Mouse (Mus musculus) mouse embryonic stem cell (cell line): ENCODE results near the gene Sphk1.

Experiments used
- in situ Hi-C, 2 experiments: fragments of 300-500 bp; cut with MboI; formaldehyde crosslinking; loops; 1 replicate in 1 of 2; 3 replicates in 1 of 2; pipeline ENCODE4 v1.14.3; 2019 to 2020; ENCODE audit warnings: low sequenced_read_pairs in 2 of 2, low pct_unique_long_range_greater_than_20kb in 1 of 2, mixed read lengths in 1 of 2; ENCODE audit not compliant: unreplicated experiment in 1 of 2

Gene Sphk1

DNA sequence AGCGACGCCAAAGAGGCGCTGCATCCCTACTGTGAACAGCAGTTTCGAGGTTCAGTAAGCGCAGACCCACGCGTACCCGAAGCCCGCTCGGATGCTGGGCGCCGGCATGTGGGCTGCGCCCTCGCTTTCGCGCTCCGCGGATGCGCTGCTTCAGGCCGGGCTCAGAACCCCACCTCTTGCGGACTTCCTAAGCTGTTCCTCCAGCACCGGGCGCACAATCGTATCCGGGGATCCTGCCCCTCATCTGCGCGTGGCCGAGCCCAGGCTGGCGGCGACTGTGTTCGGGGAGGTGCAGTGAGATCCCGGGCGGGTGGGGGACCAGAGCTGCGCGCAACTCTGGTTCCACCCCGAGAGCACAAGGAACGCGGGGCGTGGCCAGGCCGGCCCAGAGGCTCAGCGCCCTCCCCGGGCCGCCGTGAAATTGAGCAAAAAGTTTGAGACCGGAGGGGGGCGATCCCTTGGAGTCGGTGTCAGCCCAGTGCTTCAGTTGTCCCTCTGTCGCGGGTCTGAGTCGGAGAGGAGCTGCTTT, 2.1 kb downstream of the Sphk1 start:
- in situ Hi-C loops, result no loop called here

DNA sequence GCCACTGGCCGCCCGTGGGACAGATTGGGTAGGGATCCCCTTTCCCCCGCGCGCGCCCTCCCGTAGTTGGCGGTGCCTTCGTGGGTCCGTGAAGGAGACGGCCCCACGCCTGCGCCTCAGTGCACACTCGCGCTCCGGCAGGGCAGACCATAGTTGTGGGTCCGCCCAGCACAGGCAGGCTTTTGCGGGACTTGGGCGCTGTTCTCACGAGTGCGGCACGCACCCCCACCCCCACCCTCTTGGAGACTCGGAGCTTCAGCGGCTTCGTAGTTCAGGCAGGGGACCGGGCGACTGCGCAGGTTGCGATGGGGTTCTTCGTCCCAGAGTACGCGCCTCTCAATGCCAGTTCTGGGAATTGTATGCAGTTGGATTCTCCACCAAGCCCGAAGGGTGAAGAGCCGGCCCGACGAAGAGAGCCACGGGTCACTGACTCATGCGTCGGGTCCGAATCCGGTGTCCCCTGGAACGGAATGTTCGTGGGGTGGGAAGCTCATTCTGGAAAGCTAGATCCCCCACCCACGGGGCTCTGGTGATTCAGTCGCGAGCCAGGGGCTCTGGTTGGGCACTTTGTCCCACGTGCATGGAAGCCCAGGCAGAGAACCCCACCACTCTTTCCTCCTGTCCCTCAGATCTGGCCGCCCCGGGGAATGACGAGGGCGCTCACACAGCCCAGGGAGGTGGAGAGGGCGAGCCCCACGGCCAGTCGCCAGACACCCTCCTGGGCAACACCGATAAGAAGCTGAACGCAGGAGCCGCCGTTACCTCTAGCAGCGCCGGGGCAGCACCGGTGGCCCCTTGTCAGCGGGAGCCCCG, 2.8 kb downstream of the Sphk1 start:
- in situ Hi-C loops, result no loop called here

DNA sequence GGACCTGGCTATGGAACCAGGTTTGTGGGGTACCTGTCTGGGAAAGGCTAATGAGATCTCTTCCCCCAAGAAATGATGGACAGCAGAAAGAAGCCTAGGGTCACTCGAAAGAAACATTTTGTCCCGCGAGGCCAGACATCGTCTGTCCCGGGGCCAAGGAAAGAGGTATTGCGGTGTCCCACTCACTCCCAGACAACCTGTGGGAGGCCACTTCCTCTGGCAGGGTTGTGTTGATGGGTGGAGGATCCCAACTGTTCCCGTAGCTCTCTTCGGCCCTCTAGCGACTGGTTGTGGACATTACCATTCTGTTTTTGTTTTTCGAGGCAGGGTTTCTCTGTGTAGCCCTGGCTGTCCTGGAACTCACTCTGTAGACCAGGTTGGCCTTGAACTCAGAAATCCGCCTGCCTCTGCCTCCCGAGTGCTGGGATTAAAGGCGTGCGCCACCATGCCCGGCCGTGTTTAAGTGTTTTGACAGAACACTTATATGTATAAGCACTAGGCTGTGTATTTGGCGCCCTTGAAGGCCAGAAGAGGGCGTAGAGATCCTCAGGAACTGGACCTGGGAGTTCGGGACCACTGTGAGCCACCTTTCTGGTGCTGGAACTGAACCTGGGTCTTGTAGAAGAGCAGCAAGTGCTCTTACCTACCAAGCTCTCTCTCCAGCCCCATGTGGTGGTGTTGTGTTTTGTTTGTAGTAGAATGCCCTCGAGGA, 3.6 kb downstream of the Sphk1 start:
- in situ Hi-C loops, result no loop called here

DNA sequence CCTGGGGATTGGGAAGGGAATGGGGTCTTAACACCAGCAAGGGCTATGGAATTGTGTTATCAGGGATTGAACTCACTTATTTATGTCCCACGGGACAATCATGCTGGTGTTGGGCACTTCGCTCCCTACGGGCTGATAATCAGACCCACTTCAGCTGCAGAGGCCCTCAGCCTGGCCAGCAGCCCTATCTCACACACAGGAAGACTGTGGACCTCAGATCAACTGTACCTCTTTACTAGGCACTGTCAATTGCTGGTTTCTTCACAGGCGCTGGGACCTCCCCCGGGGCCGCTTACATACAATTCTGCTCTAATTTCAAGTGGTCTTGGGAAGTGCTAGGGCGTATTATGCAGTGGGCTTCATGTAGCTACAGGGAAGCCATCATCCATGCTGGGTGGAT, 6.0 kb downstream of the Sphk1 start:
- in situ Hi-C loops, result no loop called here

DNA sequence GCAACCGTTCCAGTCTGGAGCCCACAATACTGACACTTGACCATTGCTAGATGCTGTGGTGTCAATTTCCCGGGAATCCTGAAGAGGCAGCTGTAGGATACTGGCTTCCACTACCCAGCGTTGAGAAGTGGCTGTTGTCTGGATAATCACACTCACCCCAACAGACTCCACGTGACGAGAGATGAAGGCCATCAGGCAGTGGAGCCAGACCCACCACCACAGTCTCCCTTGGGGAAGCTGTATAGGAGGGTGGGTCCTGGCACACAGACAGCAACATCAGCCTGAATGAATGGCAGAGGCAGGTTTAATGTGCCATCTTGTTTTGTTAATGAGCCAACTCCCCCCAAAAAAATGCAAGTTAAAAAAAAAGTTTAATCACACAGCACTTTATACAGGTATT, 6.7 kb downstream of the Sphk1 start:
- in situ Hi-C loops, result no loop called here

DNA sequence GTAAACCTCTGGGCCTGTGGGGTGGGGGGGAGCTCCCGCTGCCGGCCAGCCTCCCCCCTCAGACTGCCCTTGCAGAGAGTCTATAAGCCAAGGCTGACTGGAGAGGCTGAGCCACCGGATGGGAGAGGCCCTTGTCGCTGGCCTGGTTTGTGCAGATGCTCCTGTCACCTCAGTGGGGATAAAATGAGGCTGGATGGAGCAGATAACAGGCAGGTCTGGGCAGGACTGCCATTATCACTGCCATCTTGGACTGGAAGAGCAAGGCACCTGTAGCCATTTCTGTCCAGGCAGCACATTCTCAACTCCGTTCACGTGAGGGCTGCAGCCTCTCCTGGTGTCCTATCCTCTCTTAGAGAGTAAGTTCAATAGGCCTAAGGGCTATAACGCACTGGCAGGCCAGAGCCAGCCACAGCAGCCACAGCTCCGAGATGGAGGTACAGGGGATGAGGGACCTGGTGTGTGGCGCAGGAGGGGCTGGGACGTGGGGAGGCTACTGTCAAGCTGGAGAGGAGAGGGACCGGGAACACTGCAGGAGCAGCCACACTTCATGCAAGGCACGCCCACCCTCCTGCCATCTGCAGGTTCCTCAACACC, 7.5 kb downstream of the Sphk1 start:
- in situ Hi-C loops, result no loop called here

DNA sequence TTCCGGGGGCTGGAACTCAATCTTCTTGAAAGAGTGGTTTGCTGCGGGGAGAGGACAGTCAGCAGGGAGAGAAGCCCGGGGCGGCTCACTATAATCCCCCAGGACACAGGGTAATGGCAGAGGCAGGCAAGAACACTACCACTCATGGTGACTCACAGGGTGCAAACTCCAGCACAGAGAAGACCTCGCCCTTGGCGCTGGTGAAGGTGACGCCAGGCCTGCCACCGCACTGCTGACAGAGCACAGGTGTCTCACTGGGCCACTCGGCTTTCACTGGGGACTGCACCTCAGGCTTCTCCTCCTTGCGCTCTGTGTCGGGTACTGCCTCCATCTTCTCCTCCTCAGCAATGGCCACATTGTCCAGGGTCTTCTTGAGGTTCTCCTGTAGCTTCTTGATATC, 10.5 kb downstream of the Sphk1 start:
- in situ Hi-C loops, result no loop called here

DNA sequence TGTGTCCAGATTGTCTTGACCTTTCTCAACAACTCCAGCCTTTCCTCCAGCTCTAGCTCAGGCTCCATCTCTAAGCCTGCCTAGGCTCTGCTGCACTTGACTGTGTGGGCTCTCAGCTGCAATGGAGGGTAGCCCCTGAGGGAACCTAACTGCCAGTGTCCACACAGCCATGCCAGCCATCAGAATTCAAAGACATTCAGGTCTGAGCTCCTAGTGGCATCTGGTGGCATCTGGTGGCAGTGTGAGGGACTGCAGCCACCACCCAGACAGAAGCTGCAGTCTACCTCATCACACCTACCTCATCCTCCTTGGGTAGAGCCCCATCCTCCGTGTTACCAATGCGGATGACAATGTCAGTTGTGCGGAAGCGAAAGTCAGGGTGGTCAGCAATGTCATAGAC, 12.4 kb downstream of the Sphk1 start:
- in situ Hi-C loops, result no loop called here

DNA sequence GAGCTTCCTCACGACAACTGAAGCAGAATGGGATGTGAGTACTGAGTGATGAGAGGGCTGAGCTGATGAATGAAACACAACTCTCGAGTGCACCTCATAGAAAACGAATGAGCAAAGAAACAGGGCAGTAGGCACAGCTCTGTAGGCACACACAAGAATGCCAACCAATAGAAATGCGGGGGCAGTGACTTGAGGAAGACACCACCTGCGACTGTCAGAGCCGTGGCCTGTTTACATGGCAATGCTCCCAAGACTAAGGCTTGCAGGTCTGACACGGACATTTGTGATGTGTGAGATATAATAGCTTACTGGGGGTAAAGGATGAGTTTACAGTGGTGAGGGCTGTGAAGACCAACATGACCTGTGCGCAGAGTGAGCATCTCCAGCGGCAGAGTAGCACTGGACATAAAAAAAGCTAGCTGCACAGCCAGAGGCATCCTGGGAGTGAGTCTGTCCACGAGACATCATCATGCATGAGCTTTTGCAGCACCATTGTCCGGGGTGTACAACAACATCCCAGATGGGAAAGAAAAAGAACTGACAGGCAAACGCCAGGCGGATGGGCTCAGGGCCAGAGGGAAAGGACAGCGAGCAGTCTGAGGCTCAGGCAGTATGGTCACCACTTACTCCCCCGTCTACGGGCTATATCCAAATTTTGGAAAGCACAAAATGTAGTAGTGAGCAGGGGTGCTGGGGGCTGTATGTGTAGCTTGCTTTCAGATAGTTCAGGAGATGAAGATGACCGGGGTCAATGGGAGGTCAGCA, 16.8 kb downstream of the Sphk1 start:
- in situ Hi-C loops, result no loop called here

DNA sequence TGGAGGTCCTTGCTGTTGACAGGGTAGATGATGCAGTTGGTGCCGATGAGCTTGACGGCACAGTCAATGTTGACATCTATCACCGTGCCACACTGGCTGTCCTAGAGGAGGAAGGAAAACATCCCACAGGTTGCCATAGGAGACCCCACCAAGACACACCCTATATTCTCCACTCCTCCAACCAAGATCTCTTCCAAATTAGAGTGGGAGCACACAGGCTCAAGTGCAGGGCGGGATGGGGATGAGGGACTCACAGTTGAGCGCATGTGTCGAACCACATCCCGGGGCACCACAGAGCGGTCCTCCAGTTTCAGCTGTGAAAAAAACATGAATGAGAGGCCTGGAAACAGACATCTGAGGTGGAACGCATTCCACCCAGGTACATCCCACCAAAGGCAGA, 18.1 kb downstream of the Sphk1 start:
- in situ Hi-C loops, result no loop called here

DNA sequence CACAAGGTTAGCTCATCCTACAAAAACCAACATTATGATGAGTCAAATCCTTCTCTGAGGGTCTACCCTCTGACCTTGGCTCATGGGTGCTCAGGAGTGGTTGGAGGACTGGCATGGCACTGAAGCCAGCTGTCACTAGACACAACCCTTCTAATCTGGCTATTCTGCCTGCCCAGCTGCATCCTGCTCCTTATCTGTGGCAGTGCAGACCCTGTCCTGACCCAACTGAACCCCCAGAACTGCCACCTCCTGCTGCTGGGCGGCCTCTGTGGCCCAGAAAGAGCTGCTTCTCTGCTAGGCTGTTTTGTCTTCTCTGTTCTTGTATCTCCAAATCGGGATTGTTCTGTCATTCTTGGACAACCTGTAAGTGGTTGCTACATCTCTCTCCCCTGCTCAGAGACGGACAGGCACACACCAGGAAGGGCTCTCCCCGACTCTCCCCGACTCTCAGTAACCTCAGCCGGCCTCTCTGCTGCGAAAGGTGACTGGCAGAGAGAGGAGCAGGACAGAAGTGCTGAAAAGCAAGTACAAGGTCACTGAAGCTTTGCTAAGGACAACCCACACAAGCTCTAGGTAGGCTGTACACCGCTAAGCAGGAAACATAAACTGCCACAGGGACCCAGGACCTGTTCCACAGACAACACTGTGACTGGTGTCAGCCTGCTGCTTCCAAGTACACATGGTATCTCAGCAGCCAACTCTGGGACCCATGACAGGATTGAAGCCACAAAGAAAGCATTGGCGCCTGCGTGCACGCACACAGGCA, 18.7 kb downstream of the Sphk1 start:
- in situ Hi-C loops, result no loop called here

DNA sequence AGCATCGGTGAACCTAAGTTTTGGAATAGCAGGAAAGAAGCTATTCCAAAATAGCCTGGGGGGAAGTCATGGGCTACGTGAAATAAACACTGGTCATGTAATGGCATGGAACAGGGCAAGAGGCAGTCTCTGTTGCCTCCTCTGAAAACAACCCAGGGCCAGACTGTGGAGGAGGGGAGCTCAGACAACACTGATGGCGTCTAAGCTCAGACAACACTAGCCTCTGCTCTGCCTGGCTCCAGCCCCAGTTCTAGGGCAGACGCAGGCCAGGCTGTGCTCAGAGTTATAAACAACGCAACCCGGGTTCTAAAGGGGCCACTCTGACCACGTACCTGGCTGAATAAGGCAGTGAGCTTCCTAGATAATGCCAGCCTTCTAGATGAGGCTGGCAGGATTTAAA, 20.0 kb downstream of the Sphk1 start:
- in situ Hi-C loops, result no loop called here

DNA sequence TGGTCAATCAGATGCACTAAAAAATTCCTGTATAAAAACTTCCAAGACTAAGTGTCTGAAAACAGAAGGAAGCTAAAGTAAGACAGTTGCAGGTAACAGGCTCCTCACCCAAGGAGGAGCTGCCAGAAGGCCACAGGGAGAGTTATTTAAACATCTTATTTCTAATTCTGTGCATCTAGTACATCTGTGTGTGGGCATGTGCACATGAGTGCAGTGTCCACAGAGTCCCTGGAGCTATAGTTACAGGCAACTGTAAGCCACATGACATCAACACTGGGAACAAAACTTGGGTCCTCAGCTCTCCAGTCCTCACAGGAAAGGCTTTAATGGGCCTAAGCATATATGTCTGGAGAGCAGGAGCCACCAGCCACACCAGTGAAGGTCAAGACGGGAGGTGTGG, 21.5 kb downstream of the Sphk1 start:
- in situ Hi-C loops, result no loop called here

DNA sequence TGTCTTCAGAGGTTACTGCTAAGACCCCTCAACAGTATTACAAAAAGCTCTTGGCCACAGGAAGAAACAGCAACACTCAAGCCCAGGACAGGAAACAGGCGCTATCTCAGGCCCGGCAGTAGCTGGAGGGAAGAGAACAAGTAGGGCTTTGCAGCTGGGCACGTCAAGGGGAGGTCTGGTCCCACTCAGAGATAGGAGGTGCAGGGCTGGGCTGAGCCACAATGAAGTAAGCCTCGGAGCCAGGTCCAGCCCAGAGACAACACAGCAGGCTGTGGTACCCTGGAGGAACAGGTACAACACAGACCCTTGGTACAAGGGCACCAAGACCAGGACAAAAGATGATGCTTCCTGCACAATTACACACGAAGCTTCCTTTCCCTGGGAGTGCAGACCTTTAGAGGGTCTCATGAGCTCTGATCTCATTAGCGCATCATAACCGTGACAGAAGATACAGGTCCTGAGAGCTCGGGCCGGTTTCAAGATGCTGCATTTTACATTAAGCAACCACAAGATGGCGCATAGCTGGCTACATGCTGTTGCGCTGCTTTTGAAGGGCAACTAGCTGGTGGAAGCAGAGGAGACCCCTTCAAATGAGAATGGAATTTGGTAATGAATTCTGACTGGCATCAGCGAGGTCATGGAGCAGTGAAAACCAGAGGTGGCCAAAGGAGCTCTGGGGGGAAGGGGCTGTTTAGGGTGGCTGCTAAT, 23.6 kb downstream of the Sphk1 start:
- in situ Hi-C loops, result no loop called here

DNA sequence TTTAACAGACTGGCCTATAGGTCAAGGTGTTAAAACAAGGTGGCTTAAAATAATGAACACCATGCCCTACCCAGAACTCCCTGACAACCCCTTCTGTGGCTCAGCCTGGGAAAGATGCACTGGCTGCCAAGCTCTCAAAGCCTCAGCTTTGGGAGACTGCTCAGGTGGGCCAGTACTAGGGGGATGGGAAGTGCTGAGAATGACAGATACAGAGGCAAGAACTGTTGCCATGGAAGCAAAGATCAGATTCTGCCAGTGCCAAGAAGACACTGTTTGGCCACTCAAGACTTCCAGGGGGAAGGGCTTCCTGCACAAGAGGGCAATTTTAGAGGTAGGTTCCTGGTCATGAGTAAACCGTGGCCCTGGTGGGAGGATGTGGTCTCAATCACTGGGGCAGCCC, 24.8 kb downstream of the Sphk1 start:
- in situ Hi-C loops, result no loop called here

DNA sequence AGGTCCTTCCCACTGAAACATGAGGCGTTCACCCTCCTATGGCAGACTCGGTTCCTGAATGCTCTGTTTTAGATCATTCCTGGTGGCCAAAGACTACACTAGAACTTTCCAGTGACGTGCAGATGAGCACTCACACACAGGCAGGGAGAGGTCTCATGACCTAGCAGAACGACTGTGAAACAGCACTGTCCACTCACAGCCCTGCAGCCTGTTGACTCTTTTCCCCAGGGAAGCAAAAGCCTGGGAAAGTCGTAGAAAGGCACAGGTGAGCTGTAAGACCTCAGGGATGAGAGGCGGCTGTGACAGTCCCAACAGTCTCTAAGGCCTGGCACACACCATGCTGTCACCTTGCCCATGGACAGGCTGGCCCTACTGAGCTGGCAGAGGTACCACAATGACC, 25.6 kb downstream of the Sphk1 start:
- in situ Hi-C loops, result no loop called here

DNA sequence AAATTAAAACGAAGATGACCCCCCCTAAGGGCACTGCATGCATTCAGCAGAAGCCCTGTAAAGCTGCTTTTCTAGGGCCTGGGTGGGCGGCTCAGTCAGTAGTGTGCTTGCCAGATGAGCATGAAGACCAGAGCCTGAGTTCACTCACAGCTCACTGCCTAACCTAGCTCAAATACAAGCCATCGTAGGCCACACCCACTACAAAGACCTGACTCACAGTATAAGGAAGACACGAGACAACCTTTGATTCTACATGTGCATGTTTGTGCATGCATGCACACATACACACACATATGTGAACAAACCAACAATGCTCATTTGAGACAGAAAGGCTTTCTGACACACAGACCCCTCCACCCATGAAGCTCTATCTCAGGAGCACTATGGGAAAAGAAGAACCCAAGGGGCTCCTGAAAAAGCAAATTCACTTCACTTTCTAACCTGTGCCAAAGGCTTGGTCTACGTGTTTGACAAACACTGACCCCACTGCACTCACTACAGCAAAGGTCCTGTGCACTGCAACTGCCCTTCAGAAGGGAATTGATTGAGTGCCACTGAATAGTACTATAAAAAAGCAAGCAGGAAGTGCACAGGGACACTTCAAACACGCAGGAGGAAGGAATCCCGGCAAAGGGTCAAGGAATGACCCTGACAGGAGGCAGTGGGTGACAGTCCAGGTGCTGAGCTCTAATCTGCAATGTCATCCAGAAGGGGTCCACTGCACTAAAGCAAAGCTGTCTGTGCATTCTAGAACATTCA, 34.7 kb downstream of the Sphk1 start:
- in situ Hi-C loops, result no loop called here
